Mouse (Mus musculus): ENCODE measurements around the gene Timm9. TPM values are rescaled to one million over a fixed set of nuclear protein-coding genes. Genes with fewer than 3 reads are reported as not detected.
"Not testable (repeated sequence)": the region's sequence is repeated elsewhere in the genome, so short reads cannot be mapped to it uniquely, and the experiment has no call there.

Timm9 gene
- polyA plus RNA-seq, 1 experiment from 2014 or later, result 102 TPM

GRCm38 (mm10) chr12:71107216-71107771 is 29.2 kb downstream of the Timm9 start:
- no peaks in the 10 kb centered on the region for H3K36me3 ChIP-seq (ENCODE audit: control insufficient read depth, insufficient read depth, low read length)
- peaks cover 4 to 8% of the 10 kb centered on the region in 2 experiments; a peak in 3 of 4 replicates for H3K4me1 ChIP-seq (ENCODE audit: control insufficient read depth in 2 of 2, insufficient read depth in 2 of 2, low read length in 2 of 2)
- no peaks in the 10 kb centered on the region for H3K27me3 ChIP-seq (ENCODE audit: control insufficient read depth, insufficient read depth, low read length)
- H3K27ac ChIP-seq (replicated peaks in 1 of 2; ENCODE audit: control insufficient read depth in 1 of 2, insufficient read depth in 1 of 2, low read depth in 2 of 2, low read length in 2 of 2), result no peak overlapping the region
- no peak overlapping the region for H3K4me3 ChIP-seq (ENCODE audit: control insufficient read depth in 1 of 2, insufficient read depth in 1 of 2, low read depth in 1 of 2, low read length in 2 of 2)
- H3K9ac ChIP-seq (ENCODE audit: low read length), result no peak overlapping the region
- no peak overlapping the region for H3K4me2 ChIP-seq (ENCODE audit: low read length)
- no peaks in the 10 kb centered on the region for H3K9me3 ChIP-seq (ENCODE audit: control insufficient read depth, low read length)
- no peak for ATAC-seq (ENCODE audit: insufficient number of reproducible peaks, insufficient read depth, low FRiP score, low read depth)
- 82% methylated on average over 6 of the region's 6 CpGs for WGBS

GRCm38 (mm10) chr12:71104275-71104674 is 32.2 kb downstream of the Timm9 start:
- not testable (repeated sequence) for H3K9me3 ChIP-seq (ENCODE audit: control insufficient read depth, low read length); H3K4me1 ChIP-seq (ENCODE audit: control insufficient read depth in 2 of 2, insufficient read depth in 2 of 2, low read length in 2 of 2); H3K4me2 ChIP-seq (ENCODE audit: low read length); H3K36me3 ChIP-seq (ENCODE audit: control insufficient read depth, insufficient read depth, low read length); H3K9ac ChIP-seq (ENCODE audit: low read length); H3K4me3 ChIP-seq (ENCODE audit: control insufficient read depth in 1 of 2, insufficient read depth in 1 of 2, low read depth in 1 of 2, low read length in 2 of 2); ATAC-seq (ENCODE audit: insufficient number of reproducible peaks, insufficient read depth, low FRiP score, low read depth); H3K27me3 ChIP-seq (ENCODE audit: control insufficient read depth, insufficient read depth, low read length); H3K27ac ChIP-seq (replicated peaks in 1 of 2; ENCODE audit: control insufficient read depth in 1 of 2, insufficient read depth in 1 of 2, low read depth in 2 of 2, low read length in 2 of 2)
- WGBS, result 73% methylated on average over 4 of the region's 4 CpGs

GRCm38 (mm10) chr12:71086331-71086730 is 50.2 kb downstream of the Timm9 start:
- Histone ChIP-seq H3K9ac (ENCODE audit: low read length) (no peak overlapping the region), H3K27me3 (ENCODE audit: control insufficient read depth, insufficient read depth, low read length) (no peaks in the 10 kb centered on the region), H3K36me3 (ENCODE audit: control insufficient read depth, insufficient read depth, low read length) (peaks cover 33% of the 10 kb centered on the region), H3K27ac (replicated peaks in 1 of 2; ENCODE audit: control insufficient read depth in 1 of 2, insufficient read depth in 1 of 2, low read depth in 2 of 2, low read length in 2 of 2) (no peak overlapping the region), H3K9me3 (ENCODE audit: control insufficient read depth, low read length) (no peaks in the 10 kb centered on the region), H3K4me3 (ENCODE audit: control insufficient read depth in 1 of 2, insufficient read depth in 1 of 2, low read depth in 1 of 2, low read length in 2 of 2) (no peak overlapping the region), H3K4me1 (ENCODE audit: control insufficient read depth in 2 of 2, insufficient read depth in 2 of 2, low read length in 2 of 2) (no peaks in the 10 kb centered on the region), H3K4me2 (ENCODE audit: low read length) (no peak overlapping the region)
- WGBS, result 86% methylated on average over 8 of the region's 8 CpGs
- no peak for ATAC-seq (ENCODE audit: insufficient number of reproducible peaks, insufficient read depth, low FRiP score, low read depth)

Other genes starting within 250 kb of the Timm9 start
- gene Actr10, start 198.8 kb downstream of the Timm9 start, polyA plus RNA-seq (2014; fragmentation: Nextera tagmentation; extraction: Ambion mirVana), result 208 and 222 TPM in 2 replicates
- 427 and 453 TPM in 2 replicates for gene Psma3, start 162.1 kb downstream of the Timm9 start, polyA plus RNA-seq (2014; fragmentation: Nextera tagmentation; extraction: Ambion mirVana)
- 23.3 and 29.5 TPM in 2 replicates for gene Arid4a, start 120.7 kb downstream of the Timm9 start, polyA plus RNA-seq (2014; fragmentation: Nextera tagmentation; extraction: Ambion mirVana)
- 0.38 TPM in 1 of 2 replicates, not detected in the other for gene Tomm20l, start 25.3 kb downstream of the Timm9 start, polyA plus RNA-seq (2014; fragmentation: Nextera tagmentation; extraction: Ambion mirVana)
- gene 2700049A03Rik, start 164 bp upstream of the Timm9 start, polyA plus RNA-seq (2014; fragmentation: Nextera tagmentation; extraction: Ambion mirVana), result 11.7 and 13.0 TPM in 2 replicates
- gene Dact1, start 173.2 kb upstream of the Timm9 start, polyA plus RNA-seq (2014; fragmentation: Nextera tagmentation; extraction: Ambion mirVana), result 8.2 and 8.6 TPM in 2 replicates

All from heart, embryonic 14.5 days (tissue).